Mouse (Mus musculus) neural tube, embryonic 12.5 days (tissue): Measurements from ENCODE around the gene Pzp. TPM values are rescaled to one million over a fixed set of nuclear protein-coding genes. Genes with fewer than 3 reads are reported as not detected.

Source experiments
- ATAC-seq: fragments of 200-750 bp; cut with Nextera tagmentation; 2 replicates; pipeline ENCODE4 v1.8.0; 2017; ENCODE audit warnings: low read depth, mild to moderate bottlenecking, moderate TSS enrichment, moderate library complexity; ENCODE audit not compliant: low FRiP score
- H3K27ac ChIP-seq: fragments of 300-500 bp; sonication (generic); 2 replicates; pipeline ENCODE4 v1.5.1; 2016
- H3K27me3 ChIP-seq: fragments of 300-500 bp; sonication (generic); replicated peaks from 2 replicates; pipeline ENCODE4 v1.6.1; 2016; ENCODE audit warnings: mild to moderate bottlenecking
- H3K36me3 ChIP-seq: fragments of 300-500 bp; sonication (generic); 2 replicates; pipeline ENCODE4 v1.6.1; 2016; ENCODE audit warnings: mild to moderate bottlenecking
- H3K4me1 ChIP-seq: fragments of 300-500 bp; sonication (generic); 2 replicates; pipeline ENCODE4 v1.6.1; 2016
- H3K4me2 ChIP-seq: fragments of 300-500 bp; sonication (generic); replicated peaks from 2 replicates; pipeline ENCODE4 v1.6.1; 2016; ENCODE audit warnings: mild to moderate bottlenecking
- H3K4me3 ChIP-seq: fragments of 300-500 bp; sonication (generic); 2 replicates; pipeline ENCODE4 v1.5.1; 2016
- H3K9ac ChIP-seq: fragments of 300-500 bp; sonication (generic); 2 replicates; pipeline ENCODE4 v1.6.1; 2016; ENCODE audit warnings: mild to moderate bottlenecking
- H3K9me3 ChIP-seq: fragments of 300-500 bp; sonication (generic); 2 replicates; pipeline ENCODE4 v1.6.1; 2016; ENCODE audit warnings: mild to moderate bottlenecking
- WGBS: fragments of 180-500 bp; shearing (Covaris S2); methylation state at CpG from one replicate; pipeline ENCODE4 v1.1.7; 2016; 5-methylcytosine and 5-hydroxymethylcytosine counted together
- polyA plus RNA-seq: library from polyadenylated mRNA; unstranded; fragments of >200 nt; fragmentation: Nextera tagmentation; extraction: Ambion mirVana; gene quantifications from 2 replicates; pipeline ENCODE4 v1.2.1, GENCODE M21; 2016

Gene Pzp
- polyA plus RNA-seq, 1 experiment from 2014 or later = not detected

GRCm38 (mm10) chr6:128469451-128469850, 57.1 kb downstream of the Pzp start:
- ATAC-seq = 0 out of 2 replicates have a peak, but pooled peaks have one; percentile 13
- no peak overlapping the region for H3K27ac ChIP-seq
- no peak overlapping the region for H3K4me3 ChIP-seq
- H3K4me2 ChIP-seq = 0 out of 2 replicates have a peak overlapping the region, but pooled peaks have one; percentile 5
- 10% methylated on average over 8 of the region's 12 CpGs for WGBS
- H3K4me1 ChIP-seq = no peaks in the 10 kb centered on the region
- H3K9ac ChIP-seq = no peak overlapping the region
- H3K9me3 ChIP-seq = no peaks in the 10 kb centered on the region
- no peaks in the 10 kb centered on the region for H3K27me3 ChIP-seq
- no peaks in the 10 kb centered on the region for H3K36me3 ChIP-seq

GRCm38 (mm10) chr6:128467298-128467697, 59.2 kb downstream of the Pzp start:
- H3K27ac ChIP-seq = no peak overlapping the region
- ATAC-seq = no peak
- no peaks in the 10 kb centered on the region for H3K9me3 ChIP-seq
- no peaks in the 10 kb centered on the region for H3K36me3 ChIP-seq
- WGBS = 43% methylated on average over 2 of the region's 2 CpGs
- no peak overlapping the region for H3K9ac ChIP-seq
- H3K4me3 ChIP-seq = no peak overlapping the region
- no peak overlapping the region for H3K4me2 ChIP-seq
- H3K4me1 ChIP-seq = no peaks in the 10 kb centered on the region
- no peaks in the 10 kb centered on the region for H3K27me3 ChIP-seq

GRCm38 (mm10) chr6:128466563-128466962, 60.0 kb downstream of the Pzp start:
- Histone ChIP-seq H3K9ac (no peak overlapping the region), H3K9me3 (no peaks in the 10 kb centered on the region), H3K27me3 (no peaks in the 10 kb centered on the region), H3K36me3 (no peaks in the 10 kb centered on the region), H3K4me1 (no peaks in the 10 kb centered on the region), H3K4me2 (no peak overlapping the region), H3K4me3 (no peak overlapping the region), H3K27ac (no peak overlapping the region)
- WGBS = 60% methylated on average over 3 of the region's 3 CpGs
- no peak for ATAC-seq

GRCm38 (mm10) chr6:128466043-128466442, 60.5 kb downstream of the Pzp start:
- 47% methylated on average over 7 of the region's 7 CpGs for WGBS

GRCm38 (mm10) chr6:128464996-128465395, 61.5 kb downstream of the Pzp start:
- no peaks in the 10 kb centered on the region for H3K27me3 ChIP-seq
- H3K4me1 ChIP-seq = no peaks in the 10 kb centered on the region; the same call in 1 of the 2 replicates
- no peak overlapping the region for H3K9ac ChIP-seq
- H3K36me3 ChIP-seq = no peaks in the 10 kb centered on the region
- H3K27ac ChIP-seq = no peak overlapping the region
- H3K4me3 ChIP-seq = no peak overlapping the region
- no peaks in the 10 kb centered on the region for H3K9me3 ChIP-seq
- 88% methylated on average over 4 of the region's 4 CpGs for WGBS
- no peak overlapping the region for H3K4me2 ChIP-seq
- ATAC-seq = no peak

More at GRCm38 (mm10) chr6:128466043-128466442, 60.5 kb downstream of the Pzp start:
- Histone ChIP-seq H3K36me3 (no peaks in the 10 kb centered on the region), H3K4me1 (no peaks in the 10 kb centered on the region), H3K9me3 (no peaks in the 10 kb centered on the region), H3K4me3 (no peak overlapping the region), H3K27ac (no peak overlapping the region), H3K27me3 (no peaks in the 10 kb centered on the region), H3K4me2 (no peak overlapping the region), H3K9ac (no peak overlapping the region)
- ATAC-seq = 0 out of 2 replicates have a peak, but pooled peaks have one; percentile 25

- H3K27me3 ChIP-seq = no peaks in the 10 kb centered on the region
- no peaks in the 10 kb centered on the region; the same call in 1 of the 2 replicates for H3K4me1 ChIP-seq
- H3K27ac ChIP-seq = no peak overlapping the region
- H3K9ac ChIP-seq = no peak overlapping the region
- H3K4me3 ChIP-seq = no peak overlapping the region
- no peaks in the 10 kb centered on the region for H3K9me3 ChIP-seq
- ATAC-seq = no peak
- H3K36me3 ChIP-seq = no peaks in the 10 kb centered on the region
- H3K4me2 ChIP-seq = no peak overlapping the region
These were observed 64.9 kb downstream of the Pzp start for GRCm38 (mm10) chr6:128461606-128462005.

GRCm38 (mm10) chr6:128460729-128461503, 65.6 kb downstream of the Pzp start:
- Histone ChIP-seq H3K27me3 (no peaks in the 10 kb centered on the region), H3K4me1 (no peaks in the 10 kb centered on the region; the same call in 1 of the 2 replicates), H3K4me3 (no peak overlapping the region), H3K27ac (no peak overlapping the region), H3K36me3 (no peaks in the 10 kb centered on the region), H3K9me3 (no peaks in the 10 kb centered on the region), H3K9ac (no peak overlapping the region), H3K4me2 (no peak overlapping the region)
- 81% methylated on average over 14 of the region's 14 CpGs for WGBS
- ATAC-seq = no peak

GRCm38 (mm10) chr6:128460321-128460720, 66.2 kb downstream of the Pzp start:
- no peaks in the 10 kb centered on the region; the same call in 1 of the 2 replicates for H3K4me1 ChIP-seq
- no peak overlapping the region for H3K4me3 ChIP-seq
- ATAC-seq = no peak
- no peaks in the 10 kb centered on the region for H3K36me3 ChIP-seq
- no peaks in the 10 kb centered on the region for H3K9me3 ChIP-seq
- H3K27me3 ChIP-seq = no peaks in the 10 kb centered on the region
- H3K4me2 ChIP-seq = no peak overlapping the region
- 33% methylated on average over 2 of the region's 2 CpGs for WGBS
- no peak overlapping the region for H3K27ac ChIP-seq
- H3K9ac ChIP-seq = no peak overlapping the region

- H3K27ac ChIP-seq = no peak overlapping the region
- no peak overlapping the region for H3K4me2 ChIP-seq
- no peaks in the 10 kb centered on the region for H3K27me3 ChIP-seq
- no peak for ATAC-seq
- no peak overlapping the region for H3K9ac ChIP-seq
- H3K36me3 ChIP-seq = no peaks in the 10 kb centered on the region
- H3K4me3 ChIP-seq = no peak overlapping the region
- H3K9me3 ChIP-seq = no peaks in the 10 kb centered on the region
- 88% methylated on average over 5 of the region's 5 CpGs for WGBS
- H3K4me1 ChIP-seq = no peaks in the 10 kb centered on the region; the same call in 1 of the 2 replicates
These were observed 69.3 kb downstream of the Pzp start for GRCm38 (mm10) chr6:128457186-128457585.

GRCm38 (mm10) chr6:128455835-128456605, 70.5 kb downstream of the Pzp start:
- Histone ChIP-seq H3K4me3 (no peak overlapping the region), H3K4me2 (no peak overlapping the region), H3K36me3 (no peaks in the 10 kb centered on the region), H3K27ac (no peak overlapping the region), H3K9me3 (no peaks in the 10 kb centered on the region), H3K4me1 (no peaks in the 10 kb centered on the region; the same call in 1 of the 2 replicates), H3K27me3 (no peaks in the 10 kb centered on the region), H3K9ac (no peak overlapping the region)
- 80% methylated on average over 12 of the region's 12 CpGs for WGBS
- no peak for ATAC-seq

GRCm38 (mm10) chr6:128447063-128447462, 79.5 kb downstream of the Pzp start:
- no peak for ATAC-seq
- Histone ChIP-seq H3K9me3 (no peaks in the 10 kb centered on the region), H3K36me3 (no peaks in the 10 kb centered on the region), H3K4me3 (no peak overlapping the region), H3K9ac (no peak overlapping the region), H3K4me2 (no peak overlapping the region), H3K27me3 (no peaks in the 10 kb centered on the region), H3K4me1 (no peaks in the 10 kb centered on the region), H3K27ac (no peak overlapping the region)
- 98% methylated on average over 5 of the region's 5 CpGs for WGBS

- Histone ChIP-seq H3K27me3 (no peaks in the 10 kb centered on the region), H3K9ac (no peak overlapping the region), H3K9me3 (no peaks in the 10 kb centered on the region), H3K27ac (no peak overlapping the region), H3K4me1 (no peaks in the 10 kb centered on the region), H3K4me3 (no peak overlapping the region), H3K4me2 (peak overlapping the region; percentile 43), H3K36me3 (no peaks in the 10 kb centered on the region)
- 17% methylated on average over 14 of the region's 14 CpGs for WGBS
- ATAC-seq = peak; percentile 55; the same call in 1 of the 2 replicates
These were observed 80.6 kb downstream of the Pzp start for GRCm38 (mm10) chr6:128445761-128446535.
